Mouse (Mus musculus) embryonic facial prominence, embryonic 12.5 days (tissue): ENCODE data around the gene Slc8a3. TPM values are rescaled to one million over a fixed set of nuclear protein-coding genes. Genes with fewer than 3 reads are reported as not detected.

ENCODE experiments used
- ATAC-seq: fragments of 200-750 bp; cut with Nextera tagmentation; 2 replicates; pipeline ENCODE4 v1.8.0; 2017; ENCODE audit not compliant: insufficient number of reproducible peaks, insufficient read depth, low FRiP score, low TSS enrichment
- H3K27ac ChIP-seq: fragments of 300-500 bp; sonication (generic); 2 replicates; pipeline ENCODE4 v1.5.1; 2016; ENCODE audit warnings: mild to moderate bottlenecking
- H3K27me3 ChIP-seq: fragments of 300-500 bp; sonication (generic); 2 replicates; pipeline ENCODE4 v1.6.1; 2016; ENCODE audit warnings: mild to moderate bottlenecking, moderate library complexity
- H3K36me3 ChIP-seq: fragments of 300-500 bp; sonication (generic); 2 replicates; pipeline ENCODE4 v1.6.1; 2016; ENCODE audit warnings: mild to moderate bottlenecking
- H3K4me1 ChIP-seq: fragments of 300-500 bp; sonication (generic); 2 replicates; pipeline ENCODE4 v1.6.1; 2016
- H3K4me2 ChIP-seq: fragments of 300-500 bp; sonication (generic); replicated peaks from 2 replicates; pipeline ENCODE4 v1.6.1; 2016; ENCODE audit warnings: mild to moderate bottlenecking, moderate library complexity
- H3K4me3 ChIP-seq: fragments of 300-500 bp; sonication (generic); 2 replicates; pipeline ENCODE4 v1.5.1; 2016; ENCODE audit warnings: mild to moderate bottlenecking
- H3K9ac ChIP-seq: fragments of 300-500 bp; sonication (generic); 2 replicates; pipeline ENCODE4 v1.6.1; 2016; ENCODE audit warnings: mild to moderate bottlenecking, moderate library complexity
- H3K9me3 ChIP-seq: fragments of 300-500 bp; sonication (generic); 2 replicates; pipeline ENCODE4 v1.6.1; 2016; ENCODE audit warnings: mild to moderate bottlenecking, moderate library complexity
- WGBS: fragments of 180-500 bp; shearing (Covaris S2); methylation state at CpG from one replicate; pipeline ENCODE4 v1.1.7; 2016; 5-methylcytosine and 5-hydroxymethylcytosine counted together
- polyA plus RNA-seq: library from polyadenylated mRNA; unstranded; fragments of >200 nt; fragmentation: Nextera tagmentation; extraction: Ambion mirVana; gene quantifications from 2 replicates; pipeline ENCODE4 v1.2.1, GENCODE M21; 2016

Slc8a3 gene
- polyA plus RNA-seq, 1 experiment from 2014 or later: 0.73 TPM

GRCm38 (mm10) chr12:81235456-81236330 is 97.3 kb downstream of the Slc8a3 start:
- no peak overlapping the region for H3K9ac ChIP-seq
- no peak for ATAC-seq
- no peaks in the 10 kb centered on the region for H3K36me3 ChIP-seq
- H3K27me3 ChIP-seq: no peaks in the 10 kb centered on the region
- H3K4me3 ChIP-seq: no peak overlapping the region
- H3K4me1 ChIP-seq: no peaks in the 10 kb centered on the region
- no peak overlapping the region for H3K27ac ChIP-seq
- no peaks in the 10 kb centered on the region for H3K9me3 ChIP-seq
- no peak overlapping the region for H3K4me2 ChIP-seq
- WGBS: 81% methylated on average over 10 of the region's 10 CpGs

- no peaks in the 10 kb centered on the region for H3K9me3 ChIP-seq
- no peak overlapping the region for H3K9ac ChIP-seq
- H3K4me2 ChIP-seq: no peak overlapping the region
- ATAC-seq: no peak
- no peaks in the 10 kb centered on the region for H3K4me1 ChIP-seq
- no peak overlapping the region for H3K27ac ChIP-seq
- H3K4me3 ChIP-seq: no peak overlapping the region
- no peaks in the 10 kb centered on the region for H3K36me3 ChIP-seq
- 95% methylated on average over 1 of the region's 1 CpGs for WGBS
- no peaks in the 10 kb centered on the region for H3K27me3 ChIP-seq
Observed at GRCm38 (mm10) chr12:81233746-81234380, 99.1 kb downstream of the Slc8a3 start.

DNA sequence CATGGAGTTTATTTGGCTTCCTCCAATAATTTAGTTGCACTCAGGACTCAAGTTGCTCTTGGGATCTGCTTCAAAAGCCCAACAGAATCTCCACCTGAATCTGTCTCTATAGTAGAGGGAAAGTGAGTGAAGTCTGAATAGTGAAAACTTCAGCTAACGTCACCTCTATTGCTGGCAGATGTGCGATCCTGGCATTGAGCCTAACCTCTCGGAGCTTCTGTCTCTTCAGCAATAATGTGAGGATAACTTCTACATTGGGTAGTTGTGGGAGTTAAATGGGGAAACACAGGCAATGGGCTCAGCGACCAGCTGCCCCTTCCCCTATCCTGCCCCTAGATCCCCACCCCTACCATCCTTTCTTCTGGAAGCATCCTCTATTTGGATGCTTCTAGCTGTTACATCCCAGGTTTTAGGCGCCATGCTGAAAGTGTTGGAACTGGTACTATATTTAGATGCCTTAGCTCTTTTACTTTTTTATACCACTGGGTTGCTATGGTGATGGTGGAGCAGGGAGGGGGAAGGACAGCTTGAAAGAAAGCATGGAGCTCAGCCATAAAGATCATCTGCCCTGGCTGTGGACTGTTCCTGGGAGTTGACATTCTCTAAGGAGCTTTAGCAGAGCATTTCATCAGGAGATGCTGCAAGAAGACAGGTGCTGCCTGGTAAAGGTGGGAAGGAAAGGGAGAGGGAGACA is 105.1 kb downstream of the Slc8a3 start:
- Histone ChIP-seq H3K27me3 (no peaks in the 10 kb centered on the region), H3K9me3 (no peaks in the 10 kb centered on the region), H3K27ac (no peak overlapping the region), H3K36me3 (no peaks in the 10 kb centered on the region), H3K4me1 (peaks cover 11% of the 10 kb centered on the region; the same call in 1 of the 2 replicates), H3K9ac (no peak overlapping the region), H3K4me3 (no peak overlapping the region), H3K4me2 (no peak overlapping the region)
- ATAC-seq: no peak
- 73% methylated on average over 5 of the region's 5 CpGs for WGBS

DNA sequence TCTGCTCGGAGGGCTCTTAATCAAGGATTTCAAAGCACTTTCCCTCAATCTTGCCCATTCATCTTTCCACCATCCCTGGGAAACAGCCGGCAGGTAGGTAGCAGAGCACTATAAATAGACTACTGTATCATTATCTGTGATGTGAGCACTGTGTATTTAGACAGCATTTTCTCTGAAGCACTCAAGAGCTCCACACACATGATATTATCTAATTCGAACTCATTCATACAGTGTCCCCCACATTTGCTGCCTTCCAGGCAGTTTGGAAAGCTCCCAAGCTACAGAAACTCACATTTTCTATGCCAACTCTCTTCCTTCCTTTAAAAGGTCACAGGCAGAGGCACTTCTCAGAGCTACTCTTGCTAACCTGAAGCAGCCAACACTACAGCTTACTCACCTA is 106.4 kb downstream of the Slc8a3 start:
- H3K27me3 ChIP-seq: no peaks in the 10 kb centered on the region
- ATAC-seq: no peak
- H3K36me3 ChIP-seq: no peaks in the 10 kb centered on the region
- H3K27ac ChIP-seq: no peak overlapping the region
- no peak overlapping the region for H3K4me2 ChIP-seq
- H3K4me1 ChIP-seq: peaks cover 11% of the 10 kb centered on the region; the same call in 1 of the 2 replicates
- H3K4me3 ChIP-seq: no peak overlapping the region
- no peak overlapping the region for H3K9ac ChIP-seq
- WGBS: 62% methylated on average over 3 of the region's 3 CpGs
- H3K9me3 ChIP-seq: no peaks in the 10 kb centered on the region

- Histone ChIP-seq H3K4me1 (peaks cover 11% of the 10 kb centered on the region; the same call in 1 of the 2 replicates), H3K4me2 (no peak overlapping the region), H3K36me3 (no peaks in the 10 kb centered on the region), H3K9ac (no peak overlapping the region), H3K27me3 (no peaks in the 10 kb centered on the region), H3K9me3 (no peaks in the 10 kb centered on the region), H3K27ac (no peak overlapping the region), H3K4me3 (no peak overlapping the region)
- no peak for ATAC-seq
- 35% methylated on average over 6 of the region's 6 CpGs for WGBS
Observed at GRCm38 (mm10) chr12:81225966-81226577, 106.9 kb downstream of the Slc8a3 start.

GRCm38 (mm10) chr12:81224843-81225242 is 108.1 kb downstream of the Slc8a3 start:
- no peaks in the 10 kb centered on the region for H3K27me3 ChIP-seq
- no peak overlapping the region for H3K4me3 ChIP-seq
- no peak overlapping the region for H3K4me2 ChIP-seq
- no peak overlapping the region for H3K9ac ChIP-seq
- no peaks in the 10 kb centered on the region for H3K36me3 ChIP-seq
- peaks cover 11% of the 10 kb centered on the region; the same call in 1 of the 2 replicates for H3K4me1 ChIP-seq
- ATAC-seq: no peak
- H3K27ac ChIP-seq: no peak overlapping the region
- H3K9me3 ChIP-seq: no peaks in the 10 kb centered on the region
- WGBS: 77% methylated on average over 2 of the region's 2 CpGs

DNA sequence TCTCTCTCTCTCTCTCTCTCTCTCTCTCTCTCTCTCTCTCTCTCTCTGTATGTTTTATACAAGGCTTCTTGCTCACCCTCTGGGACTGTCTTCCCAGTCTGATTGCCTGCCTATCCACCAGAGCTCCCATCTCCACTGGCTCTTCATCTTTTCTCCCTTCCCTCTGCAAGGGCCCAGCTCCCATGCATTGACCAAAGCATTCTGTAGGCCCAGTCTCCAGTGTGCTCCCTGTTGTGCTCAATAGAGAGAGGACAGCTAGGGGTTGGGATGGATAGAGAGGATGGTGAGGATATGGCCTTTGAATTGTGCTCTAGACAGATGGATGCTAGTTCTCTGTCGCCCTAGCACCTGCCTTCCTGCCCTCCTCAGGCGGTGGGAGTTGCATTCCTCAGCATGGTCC is 109.7 kb downstream of the Slc8a3 start:
- Histone ChIP-seq H3K9ac (no peak overlapping the region), H3K4me1 (peaks cover 11% of the 10 kb centered on the region; the same call in 1 of the 2 replicates), H3K4me2 (no peak overlapping the region), H3K27ac (no peak overlapping the region), H3K9me3 (no peaks in the 10 kb centered on the region), H3K36me3 (no peaks in the 10 kb centered on the region), H3K4me3 (no peak overlapping the region), H3K27me3 (no peaks in the 10 kb centered on the region)
- WGBS: 65% methylated on average over 2 of the region's 2 CpGs
- ATAC-seq: no peak

GRCm38 (mm10) chr12:81219339-81219738 is 113.6 kb downstream of the Slc8a3 start:
- no peaks in the 10 kb centered on the region for H3K36me3 ChIP-seq
- no peaks in the 10 kb centered on the region for H3K27me3 ChIP-seq
- no peaks in the 10 kb centered on the region for H3K9me3 ChIP-seq
- no peak overlapping the region for H3K4me2 ChIP-seq
- no peak overlapping the region for H3K4me3 ChIP-seq
- H3K9ac ChIP-seq: no peak overlapping the region
- H3K4me1 ChIP-seq: no peaks in the 10 kb centered on the region
- ATAC-seq: no peak
- no peak overlapping the region for H3K27ac ChIP-seq
- WGBS: 73% methylated on average over 4 of the region's 4 CpGs

GRCm38 (mm10) chr12:81208559-81208958 is 124.4 kb downstream of the Slc8a3 start:
- no peaks in the 10 kb centered on the region for H3K4me1 ChIP-seq
- no peaks in the 10 kb centered on the region for H3K36me3 ChIP-seq
- H3K9ac ChIP-seq: no peak overlapping the region
- no peak overlapping the region for H3K27ac ChIP-seq
- no peak overlapping the region for H3K4me3 ChIP-seq
- ATAC-seq: no peak
- no peak overlapping the region for H3K4me2 ChIP-seq
- no peaks in the 10 kb centered on the region for H3K27me3 ChIP-seq
- 44% methylated on average over 2 of the region's 2 CpGs for WGBS
- no peaks in the 10 kb centered on the region for H3K9me3 ChIP-seq

- no peak for ATAC-seq
- Histone ChIP-seq H3K27ac (no peak overlapping the region), H3K27me3 (no peaks in the 10 kb centered on the region), H3K4me1 (no peaks in the 10 kb centered on the region), H3K9me3 (no peaks in the 10 kb centered on the region), H3K4me2 (no peak overlapping the region), H3K36me3 (no peaks in the 10 kb centered on the region), H3K9ac (no peak overlapping the region), H3K4me3 (no peak overlapping the region)
- 21% methylated on average over 6 of the region's 6 CpGs for WGBS
Observed at GRCm38 (mm10) chr12:81205619-81206560, 127.1 kb downstream of the Slc8a3 start.

- Histone ChIP-seq H3K4me3 (no peak overlapping the region), H3K27ac (no peak overlapping the region), H3K4me2 (no peak overlapping the region), H3K9ac (no peak overlapping the region), H3K9me3 (no peaks in the 10 kb centered on the region), H3K4me1 (no peaks in the 10 kb centered on the region), H3K27me3 (no peaks in the 10 kb centered on the region), H3K36me3 (no peaks in the 10 kb centered on the region)
- no peak for ATAC-seq
- WGBS: 33% methylated on average over 1 of the region's 1 CpGs
Observed at GRCm38 (mm10) chr12:81203226-81203625, 129.8 kb downstream of the Slc8a3 start.
